Mouse (Mus musculus): Measurements from ENCODE around the gene Arhgef1. TPM values are rescaled to one million over a fixed set of nuclear protein-coding genes. Genes with fewer than 3 reads are reported as not detected.
"Not testable (repeated sequence)": the region's sequence is repeated elsewhere in the genome, so short reads cannot be mapped to it uniquely, and the experiment has no call there.

Gene Arhgef1
- polyA plus RNA-seq, 1 experiment from 2014 or later: 91.2 TPM

DNA sequence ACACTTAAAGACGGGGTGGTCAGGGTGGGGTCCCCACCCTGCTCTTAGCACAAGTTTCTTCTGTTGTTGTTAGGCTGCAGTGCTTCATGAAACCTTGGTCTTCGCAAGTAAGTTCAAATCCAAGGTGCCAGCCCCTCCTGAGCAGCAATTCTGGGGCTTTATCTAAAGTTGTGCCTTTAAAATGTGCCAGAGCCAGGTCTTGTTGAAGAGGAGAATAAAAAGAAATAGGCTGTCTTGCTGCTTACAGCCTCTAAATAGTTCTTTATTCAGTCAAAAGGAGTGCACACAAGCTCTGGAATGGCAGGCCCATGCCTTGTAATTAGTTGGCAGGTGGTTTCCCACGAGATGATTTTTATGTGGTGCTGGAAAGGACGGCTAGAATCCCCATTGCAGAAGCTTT lies 15.6 kb upstream of the Arhgef1 start:
- 73% methylated on average over 4 of the region's 4 CpGs for WGBS
- Histone ChIP-seq H3K4me1 (ENCODE audit: control insufficient read depth, insufficient read depth, low read length) (peaks cover 32% of the 10 kb centered on the region), H3K4me3 (ENCODE audit: low read length) (peak overlapping the region; percentile 90; the same call in 1 of the 2 replicates), H3K27ac (ENCODE audit: low read depth, low read length) (no peak overlapping the region), H3K36me3 (ENCODE audit: control insufficient read depth, insufficient read depth, low read length) (peaks cover 58% of the 10 kb centered on the region), H3K9ac (ENCODE audit: low read depth, low read length) (peak overlapping the region; percentile 100; the same call in 1 of the 2 replicates), H3K9me3 (ENCODE audit: control insufficient read depth, low read length) (no peaks in the 10 kb centered on the region), H3K27me3 (ENCODE audit: control insufficient read depth, insufficient read depth, low read length) (no peaks in the 10 kb centered on the region), H3K4me2 (replicated peaks; ENCODE audit: low read depth, low read length) (peak overlapping the region; percentile 65)
- ATAC-seq (ENCODE audit: low FRiP score, low TSS enrichment): no peak

- Histone ChIP-seq H3K4me3 (ENCODE audit: low read length) (no peak overlapping the region), H3K4me1 (ENCODE audit: control insufficient read depth, insufficient read depth, low read length) (peaks cover 32% of the 10 kb centered on the region), H3K27me3 (ENCODE audit: control insufficient read depth, insufficient read depth, low read length) (no peaks in the 10 kb centered on the region), H3K9me3 (ENCODE audit: control insufficient read depth, low read length) (no peaks in the 10 kb centered on the region), H3K4me2 (replicated peaks; ENCODE audit: low read depth, low read length) (no peak overlapping the region), H3K9ac (ENCODE audit: low read depth, low read length) (peak overlapping the region; percentile 25; the same call in 1 of the 2 replicates), H3K27ac (ENCODE audit: low read depth, low read length) (peak overlapping the region; percentile 32; the same call in 1 of the 2 replicates), H3K36me3 (ENCODE audit: control insufficient read depth, insufficient read depth, low read length) (peaks cover 58% of the 10 kb centered on the region)
- peak; percentile 16; the same call in 1 of the 2 replicates for ATAC-seq (ENCODE audit: low FRiP score, low TSS enrichment)
- WGBS: 78% methylated on average over 6 of the region's 6 CpGs
Measured at GRCm38 (mm10) chr7:24889431-24890220, 13.1 kb upstream of the Arhgef1 start.

GRCm38 (mm10) chr7:24890281-24891216 lies 12.2 kb upstream of the Arhgef1 start:
- 0 out of 2 replicates have a peak overlapping the region, but pooled peaks have one; percentile 32 for H3K27ac ChIP-seq (ENCODE audit: low read depth, low read length)
- no peak overlapping the region for H3K4me2 ChIP-seq (replicated peaks; ENCODE audit: low read depth, low read length)
- no peaks in the 10 kb centered on the region for H3K27me3 ChIP-seq (ENCODE audit: control insufficient read depth, insufficient read depth, low read length)
- ATAC-seq (ENCODE audit: low FRiP score, low TSS enrichment): peak; percentile 29; the same call in 1 of the 2 replicates
- 33% methylated on average over 10 of the region's 10 CpGs for WGBS
- H3K9me3 ChIP-seq (ENCODE audit: control insufficient read depth, low read length): no peaks in the 10 kb centered on the region
- H3K9ac ChIP-seq (ENCODE audit: low read depth, low read length): no peak overlapping the region
- peaks cover 29% of the 10 kb centered on the region for H3K4me1 ChIP-seq (ENCODE audit: control insufficient read depth, insufficient read depth, low read length)
- H3K36me3 ChIP-seq (ENCODE audit: control insufficient read depth, insufficient read depth, low read length): peaks cover 58% of the 10 kb centered on the region
- no peak overlapping the region for H3K4me3 ChIP-seq (ENCODE audit: low read length)

GRCm38 (mm10) chr7:24891241-24892124 lies 11.2 kb upstream of the Arhgef1 start:
- Histone ChIP-seq H3K36me3 (ENCODE audit: control insufficient read depth, insufficient read depth, low read length) (peaks cover 48% of the 10 kb centered on the region), H3K27me3 (ENCODE audit: control insufficient read depth, insufficient read depth, low read length) (no peaks in the 10 kb centered on the region), H3K4me2 (replicated peaks; ENCODE audit: low read depth, low read length) (no peak overlapping the region), H3K4me1 (ENCODE audit: control insufficient read depth, insufficient read depth, low read length) (peaks cover 20% of the 10 kb centered on the region), H3K9me3 (ENCODE audit: control insufficient read depth, low read length) (no peaks in the 10 kb centered on the region), H3K9ac (ENCODE audit: low read depth, low read length) (no peak overlapping the region), H3K4me3 (ENCODE audit: low read length) (no peak overlapping the region), H3K27ac (ENCODE audit: low read depth, low read length) (no peak overlapping the region)
- 77% methylated on average over 3 of the region's 3 CpGs for WGBS
- ATAC-seq (ENCODE audit: low FRiP score, low TSS enrichment): no peak

DNA sequence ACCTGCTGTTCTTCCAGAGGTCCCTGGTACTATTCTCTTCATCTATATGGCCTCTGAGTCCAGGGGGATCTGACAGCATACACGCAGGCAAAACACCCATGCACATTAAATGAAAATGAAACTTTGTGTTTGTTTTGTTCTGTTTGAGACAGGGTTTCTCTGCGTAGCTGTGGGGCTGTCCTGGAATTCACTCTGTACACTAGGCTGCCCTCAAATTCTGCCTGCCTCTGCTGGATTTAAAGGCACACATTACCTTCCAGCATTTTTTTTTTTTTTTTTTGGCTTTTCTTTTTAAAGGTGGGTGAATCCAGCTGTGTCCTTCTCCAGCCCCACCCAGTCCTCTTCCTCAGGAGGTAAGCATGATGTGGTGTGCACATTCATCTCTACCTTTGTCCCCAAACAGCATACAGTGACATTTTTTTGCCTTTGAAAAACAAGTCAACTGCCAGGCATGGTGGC lies 10.6 kb upstream of the Arhgef1 start:
- WGBS: 72% methylated on average over 2 of the region's 2 CpGs
- ATAC-seq (ENCODE audit: low FRiP score, low TSS enrichment): no peak

DNA sequence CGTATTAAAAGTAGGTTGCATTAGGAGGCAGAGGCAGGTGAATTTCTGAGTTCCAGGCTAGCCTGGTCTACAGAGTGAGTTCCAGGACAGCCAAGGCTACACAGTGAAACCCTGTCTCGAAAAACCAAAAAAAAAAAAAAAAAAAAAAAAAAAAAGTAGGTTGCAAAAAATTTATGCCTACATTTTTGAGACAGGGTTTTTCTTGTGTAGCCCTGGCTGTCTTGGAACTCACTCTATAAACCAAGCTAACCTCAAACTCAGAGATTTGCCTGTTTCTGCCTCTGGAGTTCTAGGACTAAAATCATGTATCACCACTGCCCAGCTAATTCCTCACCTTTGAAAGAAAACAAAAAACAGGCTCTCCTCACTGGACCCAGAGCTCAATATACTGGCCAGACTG lies 7.0 kb upstream of the Arhgef1 start:
- H3K4me3 ChIP-seq (ENCODE audit: low read length); H3K9ac ChIP-seq (ENCODE audit: low read depth, low read length); H3K27ac ChIP-seq (ENCODE audit: low read depth, low read length); H3K36me3 ChIP-seq (ENCODE audit: control insufficient read depth, insufficient read depth, low read length); H3K27me3 ChIP-seq (ENCODE audit: control insufficient read depth, insufficient read depth, low read length); H3K9me3 ChIP-seq (ENCODE audit: control insufficient read depth, low read length); H3K4me2 ChIP-seq (replicated peaks; ENCODE audit: low read depth, low read length); H3K4me1 ChIP-seq (ENCODE audit: control insufficient read depth, insufficient read depth, low read length); ATAC-seq (ENCODE audit: low FRiP score, low TSS enrichment): not testable (repeated sequence)
- WGBS: 88% methylated on average over 2 of the region's 2 CpGs

More for the DNA sequence above, 10.6 kb upstream of the Arhgef1 start:
- no peaks in the 10 kb centered on the region for H3K9me3 ChIP-seq (ENCODE audit: control insufficient read depth, low read length)
- H3K27me3 ChIP-seq (ENCODE audit: control insufficient read depth, insufficient read depth, low read length): no peaks in the 10 kb centered on the region
- peaks cover 42% of the 10 kb centered on the region for H3K36me3 ChIP-seq (ENCODE audit: control insufficient read depth, insufficient read depth, low read length)
- no peak overlapping the region for H3K27ac ChIP-seq (ENCODE audit: low read depth, low read length)
- H3K4me1 ChIP-seq (ENCODE audit: control insufficient read depth, insufficient read depth, low read length): peaks cover 13% of the 10 kb centered on the region
- no peak overlapping the region for H3K4me3 ChIP-seq (ENCODE audit: low read length)
- H3K9ac ChIP-seq (ENCODE audit: low read depth, low read length): no peak overlapping the region
- no peak overlapping the region for H3K4me2 ChIP-seq (replicated peaks; ENCODE audit: low read depth, low read length)

- 53% methylated on average over 8 of the region's 8 CpGs for WGBS
- no peak; the same call in 1 of the 2 replicates for ATAC-seq (ENCODE audit: low FRiP score, low TSS enrichment)
- H3K27ac ChIP-seq (ENCODE audit: low read depth, low read length): no peak overlapping the region
Measured at GRCm38 (mm10) chr7:24896269-24896668, 6.4 kb upstream of the Arhgef1 start.

GRCm38 (mm10) chr7:24897224-24897623 lies 5.5 kb upstream of the Arhgef1 start, which contains the start of gene Cd79a:
TSS of gene Cd79a (plus strand) at chr7:24897381.
- WGBS: 58% methylated on average over 12 of the region's 12 CpGs
- Histone ChIP-seq H3K9ac (ENCODE audit: low read depth, low read length) (no peak within 1 kb of the TSS), H3K9me3 (ENCODE audit: control insufficient read depth, low read length) (no peaks in the 10 kb centered on the region), H3K36me3 (ENCODE audit: control insufficient read depth, insufficient read depth, low read length) (no peaks in the 10 kb centered on the region), H3K27me3 (ENCODE audit: control insufficient read depth, insufficient read depth, low read length) (no peaks in the 10 kb centered on the region), H3K4me3 (ENCODE audit: low read length) (no peak within 1 kb of the TSS), H3K4me1 (ENCODE audit: control insufficient read depth, insufficient read depth, low read length) (0 out of 2 replicates have a peak, but pooled peaks cover 4% of the 10 kb centered on the region), H3K27ac (ENCODE audit: low read depth, low read length) (no peak within 1 kb of the TSS), H3K4me2 (replicated peaks; ENCODE audit: low read depth, low read length) (no peak within 1 kb of the TSS)
- ATAC-seq (ENCODE audit: low FRiP score, low TSS enrichment): no peak

More at GRCm38 (mm10) chr7:24896269-24896668, 6.4 kb upstream of the Arhgef1 start:
- Histone ChIP-seq H3K36me3 (ENCODE audit: control insufficient read depth, insufficient read depth, low read length) (peaks cover 1% of the 10 kb centered on the region; the same call in 1 of the 2 replicates), H3K4me3 (ENCODE audit: low read length) (no peak overlapping the region), H3K9ac (ENCODE audit: low read depth, low read length) (no peak overlapping the region), H3K4me1 (ENCODE audit: control insufficient read depth, insufficient read depth, low read length) (no peaks in the 10 kb centered on the region), H3K9me3 (ENCODE audit: control insufficient read depth, low read length) (no peaks in the 10 kb centered on the region), H3K4me2 (replicated peaks; ENCODE audit: low read depth, low read length) (no peak overlapping the region), H3K27me3 (ENCODE audit: control insufficient read depth, insufficient read depth, low read length) (no peaks in the 10 kb centered on the region)

All from kidney, embryonic 14.5 days (tissue).